Mouse (Mus musculus): ENCODE data around the gene Kank1.

DNA sequence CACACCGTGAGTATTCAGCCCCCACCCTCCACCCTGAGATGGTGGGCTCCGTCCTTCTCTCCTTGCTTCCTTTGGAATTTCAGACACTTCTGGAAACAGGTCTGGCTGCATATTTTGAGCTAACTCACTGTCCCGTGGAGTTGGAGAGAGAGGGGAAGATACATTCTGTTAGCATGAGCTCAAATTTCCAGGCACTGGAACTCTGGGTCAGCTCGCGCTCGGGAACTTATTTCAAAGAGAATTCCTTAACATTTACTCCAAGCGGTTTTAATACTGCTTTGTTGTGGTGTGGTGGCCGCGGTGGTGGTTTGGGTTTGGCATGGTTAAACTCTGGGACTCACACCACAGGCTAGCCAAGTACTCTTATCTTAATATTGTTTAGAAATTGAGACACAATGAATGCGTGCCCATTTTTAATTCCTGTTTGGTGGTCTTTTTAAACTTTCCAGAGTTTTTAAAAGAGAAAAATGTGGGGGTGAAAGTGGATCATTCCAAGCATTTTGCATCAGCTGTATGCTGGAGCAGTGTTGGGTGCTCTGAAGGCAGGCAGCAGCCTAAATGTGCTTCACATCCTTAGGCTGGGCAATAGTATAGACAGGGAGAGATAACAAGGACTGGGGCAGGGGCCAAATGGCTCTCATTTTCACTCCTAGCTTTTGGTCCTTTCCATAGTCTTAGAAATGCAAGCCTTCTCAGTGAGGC lies 170.6 kb downstream of the Kank1 start:
- no peak for TF ChIP-seq CTCF (conservative IDR thresholded peaks at IDR 0.05; ENCODE audit: low read length)
- TF ChIP-seq NANOG (IDR thresholded peaks at IDR 0.05; ENCODE audit: borderline replicate concordance, low read length) = no peak
